Mouse (Mus musculus): ENCODE data around the gene Hcst. TPM values are rescaled to one million over a fixed set of nuclear protein-coding genes. Genes with fewer than 3 reads are reported as not detected.

The Hcst gene
- polyA plus RNA-seq, 1 experiment, result 1.7 TPM

DNA sequence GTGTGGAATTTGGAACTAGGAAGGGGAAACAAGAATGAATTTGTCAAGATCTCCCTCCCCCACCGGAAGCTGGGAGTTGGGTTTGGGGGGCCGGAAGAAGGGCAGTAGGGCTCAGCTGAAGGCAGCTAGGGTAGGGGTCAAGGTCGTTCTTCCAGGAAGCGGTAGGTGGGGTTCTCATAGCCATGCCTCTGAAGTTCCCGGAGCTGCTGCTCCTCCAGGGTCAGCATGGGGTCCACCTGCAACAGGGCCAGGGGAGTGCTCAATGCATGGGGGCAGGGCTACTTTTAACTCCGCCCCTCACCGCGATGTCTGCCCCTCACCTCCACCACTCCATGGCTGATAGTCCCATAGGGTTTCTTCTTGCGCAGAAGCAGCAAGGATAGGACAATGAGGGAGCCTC lies 15.5 kb upstream of the Hcst start:
- Histone ChIP-seq H3K4me3 (ENCODE audit: insufficient read depth, low read length) (no peak overlapping the region), H3K27ac (ENCODE audit: insufficient read depth, low read length) (no peak overlapping the region), H3K4me1 (ENCODE audit: control insufficient read depth, insufficient read depth, low read length) (no peaks in the 10 kb centered on the region; the same call in 1 of the 2 replicates)
- TF ChIP-seq CTCF (IDR thresholded peaks at IDR 0.05; ENCODE audit: extremely low read depth, insufficient read depth, low read length) (no peak), POLR2A (IDR thresholded peaks at IDR 0.05; ENCODE audit: extremely low read depth, insufficient read depth, low read length) (no peak)

DNA sequence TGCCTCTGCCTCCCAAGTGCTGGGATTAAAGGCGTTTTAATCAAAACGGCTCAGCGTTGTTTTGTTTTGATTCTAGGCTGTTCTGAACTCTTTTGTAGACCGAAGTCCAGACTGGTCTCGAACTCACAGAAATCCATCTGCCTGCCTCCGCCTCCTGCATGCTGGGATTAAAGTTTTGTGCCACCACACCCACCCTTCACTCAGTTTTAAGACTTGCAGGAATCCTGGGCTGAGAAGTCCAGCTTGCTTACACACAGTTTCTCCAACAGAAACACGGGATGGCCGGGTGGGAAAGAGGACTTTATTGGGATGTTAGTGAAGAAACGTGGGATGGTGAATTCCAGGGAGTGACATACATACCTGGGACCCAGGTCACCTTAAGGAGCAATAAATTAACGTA lies 15.0 kb upstream of the Hcst start:
- Histone ChIP-seq H3K27ac (ENCODE audit: insufficient read depth, low read length) (no peak overlapping the region), H3K4me1 (ENCODE audit: control insufficient read depth, insufficient read depth, low read length) (no peaks in the 10 kb centered on the region; the same call in 1 of the 2 replicates), H3K4me3 (ENCODE audit: insufficient read depth, low read length) (no peak overlapping the region)
- TF ChIP-seq CTCF (IDR thresholded peaks at IDR 0.05; ENCODE audit: extremely low read depth, insufficient read depth, low read length) (no peak), POLR2A (IDR thresholded peaks at IDR 0.05; ENCODE audit: extremely low read depth, insufficient read depth, low read length) (no peak)

DNA sequence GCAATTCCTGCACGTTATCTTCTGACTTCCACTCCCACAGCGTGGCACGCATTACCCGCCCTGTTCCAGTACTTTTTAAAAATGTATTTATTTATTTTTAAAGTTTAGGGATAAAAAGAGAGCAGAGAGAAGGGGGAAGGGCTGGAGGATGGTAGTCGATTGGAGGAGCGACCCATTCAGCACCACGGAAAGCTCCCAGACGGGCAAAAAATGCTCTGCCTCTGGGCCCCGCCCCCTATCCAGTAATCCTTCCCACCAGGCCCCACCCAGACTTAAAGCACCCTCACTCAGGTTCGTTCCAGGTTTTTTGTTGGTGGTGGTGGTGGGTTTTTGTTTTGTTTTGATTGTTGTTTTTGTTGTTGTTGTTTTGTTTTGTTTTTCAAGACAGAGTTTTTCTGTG lies 14.6 kb upstream of the Hcst start:
- no peak for TF ChIP-seq CTCF (IDR thresholded peaks at IDR 0.05; ENCODE audit: extremely low read depth, insufficient read depth, low read length)
- TF ChIP-seq POLR2A (IDR thresholded peaks at IDR 0.05; ENCODE audit: extremely low read depth, insufficient read depth, low read length), result no peak
- Histone ChIP-seq H3K4me1 (ENCODE audit: control insufficient read depth, insufficient read depth, low read length) (no peaks in the 10 kb centered on the region; the same call in 1 of the 2 replicates), H3K27ac (ENCODE audit: insufficient read depth, low read length) (no peak overlapping the region), H3K4me3 (ENCODE audit: insufficient read depth, low read length) (no peak overlapping the region)

DNA sequence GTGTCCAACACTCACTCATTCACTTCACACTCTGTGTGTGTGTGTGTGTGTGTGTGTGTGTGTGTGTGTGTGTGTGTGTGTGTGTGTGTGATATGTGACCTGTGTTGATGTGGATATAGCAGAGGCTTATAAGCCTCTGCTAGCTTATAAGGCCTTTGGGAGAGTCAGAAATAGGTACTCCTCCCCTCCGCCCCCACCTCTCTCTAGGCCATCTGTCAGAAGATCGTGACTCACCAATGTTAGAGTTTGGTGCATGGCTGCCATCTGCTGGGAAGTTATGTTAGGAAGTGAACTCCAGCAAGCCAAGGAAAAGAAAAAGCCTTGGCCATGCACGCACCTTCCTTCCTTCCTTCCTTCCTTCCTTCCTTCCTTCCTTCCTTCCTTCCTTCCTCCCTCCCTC lies 12.1 kb upstream of the Hcst start:
- Histone ChIP-seq H3K27ac (ENCODE audit: insufficient read depth, low read length) (peak overlapping the region; percentile 43; the same call in 1 of the 2 replicates), H3K4me3 (ENCODE audit: insufficient read depth, low read length) (no peak overlapping the region), H3K4me1 (ENCODE audit: control insufficient read depth, insufficient read depth, low read length) (no peaks in the 10 kb centered on the region; the same call in 1 of the 2 replicates)
- TF ChIP-seq POLR2A (IDR thresholded peaks at IDR 0.05; ENCODE audit: extremely low read depth, insufficient read depth, low read length), result no peak
- TF ChIP-seq CTCF (IDR thresholded peaks at IDR 0.05; ENCODE audit: extremely low read depth, insufficient read depth, low read length), result peak; percentile 81

DNA sequence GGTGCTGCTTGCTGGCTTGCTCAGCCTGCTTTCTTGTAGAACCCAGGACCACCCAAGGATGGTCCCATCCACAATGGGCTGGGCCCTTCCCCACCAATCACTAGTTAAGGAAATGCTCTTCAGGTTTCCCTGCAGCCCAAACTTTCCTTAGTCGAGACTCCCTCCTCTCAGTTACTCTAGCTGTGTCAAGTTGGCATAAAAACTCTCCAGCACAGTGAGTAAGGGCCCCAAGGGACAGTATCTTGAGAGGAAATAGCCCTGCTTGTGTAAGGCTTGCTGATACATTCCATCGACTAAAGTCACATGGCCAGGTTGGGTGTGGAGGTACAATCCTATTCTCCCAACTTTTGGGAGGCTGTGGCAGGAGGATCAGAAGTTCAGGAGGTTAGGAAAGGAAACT lies 10.5 kb upstream of the Hcst start:
- TF ChIP-seq POLR2A (IDR thresholded peaks at IDR 0.05; ENCODE audit: extremely low read depth, insufficient read depth, low read length) (no peak), CTCF (IDR thresholded peaks at IDR 0.05; ENCODE audit: extremely low read depth, insufficient read depth, low read length) (no peak)
- H3K4me1 ChIP-seq (ENCODE audit: control insufficient read depth, insufficient read depth, low read length), result no peaks in the 10 kb centered on the region; the same call in 1 of the 2 replicates
- no peak overlapping the region for H3K4me3 ChIP-seq (ENCODE audit: insufficient read depth, low read length)
- no peak overlapping the region for H3K27ac ChIP-seq (ENCODE audit: insufficient read depth, low read length)

DNA sequence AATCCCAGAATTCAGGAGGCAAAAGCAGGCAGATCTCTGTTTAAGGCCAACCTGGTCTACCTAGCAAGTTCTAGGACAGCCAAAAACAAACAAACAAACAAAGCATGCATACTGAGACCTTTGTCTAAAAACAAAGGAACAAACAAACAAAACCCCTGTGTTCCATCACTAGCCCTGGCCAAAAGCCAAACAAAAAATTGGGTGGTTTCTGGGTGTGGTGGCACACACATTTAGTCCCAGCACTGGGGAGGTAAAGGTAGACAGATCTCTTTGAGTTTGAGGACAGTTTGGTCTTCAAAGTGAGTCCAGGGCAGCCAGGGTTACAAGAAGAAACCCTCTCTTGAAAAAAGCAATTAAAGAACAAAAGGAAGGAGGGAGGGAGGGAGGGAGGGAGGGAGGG lies 9.7 kb upstream of the Hcst start:
- Histone ChIP-seq H3K4me1 (ENCODE audit: control insufficient read depth, insufficient read depth, low read length) (no peaks in the 10 kb centered on the region; the same call in 1 of the 2 replicates), H3K4me3 (ENCODE audit: insufficient read depth, low read length) (no peak overlapping the region), H3K27ac (ENCODE audit: insufficient read depth, low read length) (no peak overlapping the region)
- no peak for TF ChIP-seq POLR2A (IDR thresholded peaks at IDR 0.05; ENCODE audit: extremely low read depth, insufficient read depth, low read length)
- TF ChIP-seq CTCF (IDR thresholded peaks at IDR 0.05; ENCODE audit: extremely low read depth, insufficient read depth, low read length), result no peak

DNA sequence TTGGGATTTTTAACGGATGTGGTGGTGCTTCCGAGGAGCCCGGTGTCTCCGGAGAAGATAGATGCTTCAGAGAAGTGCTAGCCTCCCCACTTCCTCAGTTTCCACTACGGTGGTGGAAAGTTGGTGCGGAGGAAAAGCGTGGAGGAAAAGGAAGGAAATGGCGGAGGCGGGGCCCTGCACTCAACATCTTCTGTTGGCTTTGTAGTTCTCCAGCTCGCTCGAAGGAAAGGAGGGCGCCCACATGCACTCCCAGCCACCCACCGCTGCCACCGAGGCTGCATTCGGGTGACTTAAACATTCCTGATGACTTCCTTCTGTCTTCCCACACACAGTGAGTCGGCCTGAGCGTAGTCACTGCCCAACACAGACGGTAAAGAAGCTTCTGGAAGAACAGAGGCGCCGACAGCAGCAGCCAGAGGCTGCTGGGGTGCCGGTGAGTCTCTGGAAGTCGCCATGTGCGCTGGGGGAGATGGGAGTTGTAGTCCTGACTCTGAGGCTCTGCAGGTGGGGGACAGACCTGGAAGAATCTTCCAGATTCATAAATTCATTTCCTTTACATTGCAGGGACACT lies 3.5 kb upstream of the Hcst start:
- no peaks in the 10 kb centered on the region for H3K4me1 ChIP-seq (ENCODE audit: control insufficient read depth, insufficient read depth, low read length)
- H3K27ac ChIP-seq (ENCODE audit: insufficient read depth, low read length), result peak overlapping the region; percentile 68
- peak overlapping the region; percentile 70 for H3K4me3 ChIP-seq (ENCODE audit: insufficient read depth, low read length)
- TF ChIP-seq CTCF (IDR thresholded peaks at IDR 0.05; ENCODE audit: extremely low read depth, insufficient read depth, low read length) (no peak), POLR2A (IDR thresholded peaks at IDR 0.05; ENCODE audit: extremely low read depth, insufficient read depth, low read length) (0 out of 2 replicates have a peak, but pooled peaks have one; percentile 30)

DNA sequence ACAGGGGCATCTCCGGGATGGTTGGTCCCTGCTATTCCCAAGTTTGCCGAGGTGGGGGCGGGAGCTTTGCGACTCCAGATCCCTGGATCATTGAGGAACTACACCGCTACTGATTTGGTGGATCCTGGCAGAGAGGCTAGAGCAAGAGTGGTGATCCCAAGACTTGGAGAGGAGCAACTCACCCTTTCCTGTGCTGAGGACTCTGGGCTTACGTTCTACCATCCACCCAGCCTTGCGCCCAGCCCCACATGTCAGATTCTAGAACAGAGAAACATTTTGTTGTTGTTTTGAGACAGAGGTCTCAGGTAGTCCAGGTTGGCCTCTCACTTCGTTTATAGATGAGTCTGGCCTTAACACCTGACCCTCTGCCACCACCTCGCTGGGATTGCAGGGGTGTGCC lies 2.9 kb upstream of the Hcst start:
- H3K4me1 ChIP-seq (ENCODE audit: control insufficient read depth, insufficient read depth, low read length), result no peaks in the 10 kb centered on the region
- TF ChIP-seq CTCF (IDR thresholded peaks at IDR 0.05; ENCODE audit: extremely low read depth, insufficient read depth, low read length), result no peak
- no peak for TF ChIP-seq POLR2A (IDR thresholded peaks at IDR 0.05; ENCODE audit: extremely low read depth, insufficient read depth, low read length)
- peak overlapping the region; percentile 68 for H3K27ac ChIP-seq (ENCODE audit: insufficient read depth, low read length)
- H3K4me3 ChIP-seq (ENCODE audit: insufficient read depth, low read length), result peak overlapping the region; percentile 70

DNA sequence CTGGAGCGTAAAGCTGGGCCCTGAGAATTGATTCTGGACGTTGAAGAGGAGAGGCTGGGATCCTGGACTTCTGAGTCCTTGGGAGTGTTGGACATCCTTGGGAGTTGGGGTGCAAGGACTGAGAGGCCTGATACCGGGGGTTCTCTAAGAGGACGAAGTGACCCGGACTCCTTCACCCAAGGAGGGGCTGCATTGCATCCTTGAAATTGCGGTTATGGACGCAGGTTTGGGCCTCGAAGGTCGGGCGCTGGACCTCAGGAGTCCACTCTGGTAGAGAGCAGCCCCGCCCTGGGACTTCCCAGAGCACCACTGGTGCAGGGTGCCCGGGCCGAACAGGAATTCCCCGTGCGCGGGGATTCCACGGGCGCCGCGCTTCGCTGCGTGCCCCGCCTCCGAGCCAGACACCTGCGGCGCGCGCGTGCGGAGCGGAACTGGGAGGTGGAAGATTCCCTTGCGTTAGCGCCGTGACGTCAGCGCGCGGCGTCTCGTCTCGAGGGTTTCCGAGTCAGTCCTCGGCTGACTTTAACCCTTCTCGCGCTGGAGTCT lies 2.3 kb upstream of the Hcst start:
- TF ChIP-seq POLR2A (IDR thresholded peaks at IDR 0.05; ENCODE audit: extremely low read depth, insufficient read depth, low read length) (no peak; the same call in 1 of the 2 replicates), CTCF (IDR thresholded peaks at IDR 0.05; ENCODE audit: extremely low read depth, insufficient read depth, low read length) (no peak)
- Histone ChIP-seq H3K27ac (ENCODE audit: insufficient read depth, low read length) (peak overlapping the region; percentile 68; the same call in 1 of the 2 replicates), H3K4me3 (ENCODE audit: insufficient read depth, low read length) (peak overlapping the region; percentile 70), H3K4me1 (ENCODE audit: control insufficient read depth, insufficient read depth, low read length) (no peaks in the 10 kb centered on the region)

Data from cortical plate, adult 2 months (tissue).